Mouse (Mus musculus): ENCODE measurements at regions not wholly inside any gene's neighbourhood (a gene's known extent, or its start where the extent isn't known, plus 50 kb on each side); places are given as distances from the start of the nearest gene placed in this dataset.

DNA sequence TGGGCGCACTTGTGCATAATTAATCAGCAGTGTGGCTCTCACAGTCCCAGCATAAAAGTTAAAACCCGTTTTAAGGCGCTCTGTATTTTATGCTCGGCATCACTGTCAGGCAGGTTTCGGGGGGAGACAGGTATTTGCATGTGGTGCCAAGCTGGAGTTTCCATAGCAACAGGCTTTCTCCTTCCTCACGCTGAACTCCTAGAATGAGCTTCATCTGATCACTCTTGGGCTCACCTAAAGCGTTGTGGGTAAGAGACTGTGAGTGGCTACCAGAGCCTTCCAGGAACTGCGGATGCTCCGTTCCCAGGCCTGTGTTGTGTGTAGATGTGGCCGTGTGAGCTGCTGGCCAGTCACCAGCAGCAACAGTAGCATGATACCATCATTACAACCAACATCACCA, 161.5 kb downstream of the Ajap1 start:
- Histone ChIP-seq H3K27ac (ENCODE audit: low read depth, low read length) (no peak overlapping the region), H3K36me3 (ENCODE audit: control insufficient read depth, insufficient read depth, low read length) (no peaks in the 10 kb centered on the region), H3K4me2 (no peak overlapping the region), H3K4me3 (ENCODE audit: low read depth, low read length) (no peak overlapping the region), H3K4me1 (ENCODE audit: control insufficient read depth, insufficient read depth, low read length) (no peaks in the 10 kb centered on the region), H3K9ac (ENCODE audit: low read length) (no peak overlapping the region), H3K27me3 (ENCODE audit: control insufficient read depth, insufficient read depth, low read length) (no peaks in the 10 kb centered on the region), H3K9me3 (ENCODE audit: control insufficient read depth, low read length) (no peaks in the 10 kb centered on the region)
- 87% methylated on average over 10 of the region's 10 CpGs for WGBS
- DNase-seq (ENCODE audit: low spot score, missing footprints), result no peak
- ATAC-seq (ENCODE audit: low FRiP score), result no peak

DNA sequence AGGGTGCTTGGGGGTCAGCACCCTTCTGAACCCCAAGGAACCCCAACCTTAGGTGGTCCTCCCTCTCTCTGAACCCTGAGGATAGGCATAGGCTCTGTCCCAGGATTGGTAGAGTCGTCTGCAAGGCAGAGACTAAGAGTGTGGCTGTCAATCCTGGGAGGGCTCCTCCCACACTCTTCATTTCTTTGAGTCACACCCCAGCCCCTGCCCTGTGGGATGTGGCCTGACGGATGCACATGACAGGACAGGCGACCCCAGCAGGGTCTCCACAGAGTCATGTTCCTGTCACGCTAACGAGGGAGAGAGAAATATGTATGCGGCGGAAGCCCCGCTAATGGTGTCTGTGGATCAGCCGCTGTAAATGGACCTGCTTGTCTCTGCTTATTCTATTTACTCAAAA, 162.0 kb downstream of the Ajap1 start:
- H3K36me3 ChIP-seq (ENCODE audit: control insufficient read depth, insufficient read depth, low read length), result no peaks in the 10 kb centered on the region
- no peaks in the 10 kb centered on the region for H3K9me3 ChIP-seq (ENCODE audit: control insufficient read depth, low read length)
- 76% methylated on average over 9 of the region's 9 CpGs for WGBS
- no peak overlapping the region for H3K4me2 ChIP-seq
- no peak overlapping the region for H3K9ac ChIP-seq (ENCODE audit: low read length)
- DNase-seq (ENCODE audit: low spot score, missing footprints) (no peak), ATAC-seq (ENCODE audit: low FRiP score) (no peak)
- H3K27me3 ChIP-seq (ENCODE audit: control insufficient read depth, insufficient read depth, low read length), result no peaks in the 10 kb centered on the region
- no peak overlapping the region for H3K27ac ChIP-seq (ENCODE audit: low read depth, low read length)
- H3K4me3 ChIP-seq (ENCODE audit: low read depth, low read length), result no peak overlapping the region
- no peaks in the 10 kb centered on the region for H3K4me1 ChIP-seq (ENCODE audit: control insufficient read depth, insufficient read depth, low read length)

DNA sequence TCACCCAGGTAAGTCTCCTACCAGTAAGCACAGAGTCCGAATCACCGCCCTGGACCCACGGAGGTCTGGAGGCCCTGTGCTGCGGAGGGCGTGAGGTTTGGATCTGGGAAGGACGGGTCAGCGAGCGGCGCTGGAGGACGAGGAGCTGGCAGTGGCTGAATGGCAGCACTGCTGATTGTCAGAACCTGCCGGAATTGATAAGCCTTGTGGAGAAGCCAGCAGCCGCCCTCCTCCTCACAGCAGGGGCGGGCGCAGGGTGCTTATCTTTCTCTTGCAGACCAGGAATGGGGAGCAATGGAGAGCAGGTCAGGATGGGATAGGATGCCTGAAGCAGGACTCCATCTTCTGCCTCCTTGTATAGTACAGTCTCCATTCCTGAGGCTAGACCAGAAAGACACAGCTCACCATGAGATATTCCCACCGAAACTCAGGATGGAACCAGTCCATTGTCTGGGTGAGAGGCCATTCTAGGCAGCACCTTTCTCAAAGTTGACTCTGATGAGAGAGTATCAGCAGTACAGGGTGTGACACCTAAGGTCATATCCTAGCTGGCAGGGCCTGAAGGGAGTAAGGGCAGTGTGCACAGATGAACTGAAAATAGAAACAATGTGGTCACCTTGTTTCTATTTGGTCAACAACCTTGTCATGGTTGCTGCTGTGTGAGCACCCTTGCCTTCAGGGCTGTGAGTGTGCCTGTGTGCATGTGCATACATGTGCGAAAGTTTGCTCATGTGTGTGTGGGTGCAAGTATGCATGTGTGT, 165.5 kb downstream of the Ajap1 start:
- H3K36me3 ChIP-seq (ENCODE audit: control insufficient read depth, insufficient read depth, low read length), result no peaks in the 10 kb centered on the region
- H3K27ac ChIP-seq (ENCODE audit: low read depth, low read length), result no peak overlapping the region
- peak; percentile 35; the same call in 1 of the 2 replicates for ATAC-seq (ENCODE audit: low FRiP score)

GRCm38 (mm10) chr4:153316519-153316918, 166.1 kb downstream of the Ajap1 start:
- Histone ChIP-seq H3K4me1 (ENCODE audit: control insufficient read depth, insufficient read depth, low read length) (no peaks in the 10 kb centered on the region), H3K36me3 (ENCODE audit: control insufficient read depth, insufficient read depth, low read length) (no peaks in the 10 kb centered on the region), H3K4me3 (ENCODE audit: low read depth, low read length) (no peak overlapping the region), H3K27ac (ENCODE audit: low read depth, low read length) (no peak overlapping the region), H3K27me3 (ENCODE audit: control insufficient read depth, insufficient read depth, low read length) (no peaks in the 10 kb centered on the region), H3K4me2 (no peak overlapping the region), H3K9ac (ENCODE audit: low read length) (no peak overlapping the region), H3K9me3 (ENCODE audit: control insufficient read depth, low read length) (no peaks in the 10 kb centered on the region)
- ATAC-seq (ENCODE audit: low FRiP score), result no peak
- no peak for DNase-seq (ENCODE audit: low spot score, missing footprints)
- 91% methylated on average over 4 of the region's 4 CpGs for WGBS

More for the DNA sequence above, 165.5 kb downstream of the Ajap1 start:
- DNase-seq (ENCODE audit: low spot score, missing footprints), result no peak
- Histone ChIP-seq H3K4me1 (ENCODE audit: control insufficient read depth, insufficient read depth, low read length) (no peaks in the 10 kb centered on the region), H3K27me3 (ENCODE audit: control insufficient read depth, insufficient read depth, low read length) (no peaks in the 10 kb centered on the region), H3K9ac (ENCODE audit: low read length) (no peak overlapping the region), H3K4me3 (ENCODE audit: low read depth, low read length) (no peak overlapping the region), H3K9me3 (ENCODE audit: control insufficient read depth, low read length) (no peaks in the 10 kb centered on the region), H3K4me2 (no peak overlapping the region)
- 71% methylated on average over 16 of the region's 16 CpGs for WGBS

- H3K9me3 ChIP-seq (ENCODE audit: control insufficient read depth, low read length), result no peaks in the 10 kb centered on the region
- WGBS, result 95% methylated on average over 12 of the region's 12 CpGs
These were observed 168.7 kb downstream of the Ajap1 start for GRCm38 (mm10) chr4:153313961-153314360.

GRCm38 (mm10) chr4:153311574-153311973, 171.0 kb downstream of the Ajap1 start:
- no peak overlapping the region for H3K27ac ChIP-seq (ENCODE audit: low read depth, low read length)
- H3K4me3 ChIP-seq (ENCODE audit: low read depth, low read length), result no peak overlapping the region
- no peak overlapping the region for H3K4me2 ChIP-seq
- ATAC-seq (ENCODE audit: low FRiP score) (no peak), DNase-seq (ENCODE audit: low spot score, missing footprints) (no peak)
- no peaks in the 10 kb centered on the region for H3K9me3 ChIP-seq (ENCODE audit: control insufficient read depth, low read length)
- 74% methylated on average over 5 of the region's 5 CpGs for WGBS
- no peaks in the 10 kb centered on the region for H3K4me1 ChIP-seq (ENCODE audit: control insufficient read depth, insufficient read depth, low read length)
- H3K9ac ChIP-seq (ENCODE audit: low read length), result no peak overlapping the region
- no peaks in the 10 kb centered on the region for H3K36me3 ChIP-seq (ENCODE audit: control insufficient read depth, insufficient read depth, low read length)
- H3K27me3 ChIP-seq (ENCODE audit: control insufficient read depth, insufficient read depth, low read length), result no peaks in the 10 kb centered on the region

More at GRCm38 (mm10) chr4:153313961-153314360, 168.7 kb downstream of the Ajap1 start:
- Histone ChIP-seq H3K4me3 (ENCODE audit: low read depth, low read length) (no peak overlapping the region), H3K36me3 (ENCODE audit: control insufficient read depth, insufficient read depth, low read length) (no peaks in the 10 kb centered on the region), H3K27ac (ENCODE audit: low read depth, low read length) (no peak overlapping the region), H3K4me1 (ENCODE audit: control insufficient read depth, insufficient read depth, low read length) (no peaks in the 10 kb centered on the region), H3K27me3 (ENCODE audit: control insufficient read depth, insufficient read depth, low read length) (no peaks in the 10 kb centered on the region), H3K4me2 (no peak overlapping the region), H3K9ac (ENCODE audit: low read length) (no peak overlapping the region)
- ATAC-seq (ENCODE audit: low FRiP score) (no peak), DNase-seq (ENCODE audit: low spot score, missing footprints) (no peak)

- H3K4me1 ChIP-seq (ENCODE audit: control insufficient read depth, insufficient read depth, low read length), result no peaks in the 10 kb centered on the region
- no peak overlapping the region for H3K9ac ChIP-seq (ENCODE audit: low read length)
- no peaks in the 10 kb centered on the region for H3K9me3 ChIP-seq (ENCODE audit: control insufficient read depth, low read length)
- no peak overlapping the region for H3K27ac ChIP-seq (ENCODE audit: low read depth, low read length)
- 48% methylated on average over 2 of the region's 2 CpGs for WGBS
- no peak for DNase-seq (ENCODE audit: low spot score, missing footprints)
- no peak overlapping the region for H3K4me2 ChIP-seq
- no peak for ATAC-seq (ENCODE audit: low FRiP score)
- no peaks in the 10 kb centered on the region for H3K36me3 ChIP-seq (ENCODE audit: control insufficient read depth, insufficient read depth, low read length)
- no peak overlapping the region for H3K4me3 ChIP-seq (ENCODE audit: low read depth, low read length)
- H3K27me3 ChIP-seq (ENCODE audit: control insufficient read depth, insufficient read depth, low read length), result no peaks in the 10 kb centered on the region
These were observed 172.0 kb downstream of the Ajap1 start for GRCm38 (mm10) chr4:153310641-153311040.

DNA sequence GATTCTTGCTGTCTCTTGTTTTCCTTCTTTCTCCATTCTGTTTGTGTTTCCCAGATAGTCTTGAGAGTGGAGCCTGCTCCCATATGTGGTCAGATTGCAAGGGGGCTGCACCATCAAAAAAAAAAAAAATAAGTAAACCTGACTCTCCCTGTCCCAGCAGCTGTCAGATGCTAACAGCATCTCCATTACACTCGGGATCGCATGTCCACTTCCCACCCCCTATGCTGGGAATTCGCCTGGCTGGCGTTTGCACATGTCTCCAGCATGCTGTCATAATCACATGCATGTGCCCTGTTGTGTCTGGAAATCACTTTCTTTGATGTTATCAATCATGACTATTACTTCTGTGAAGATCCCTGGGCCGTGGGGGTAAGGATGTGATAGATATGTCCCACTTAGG, 179.1 kb downstream of the Ajap1 start:
- Histone ChIP-seq H3K4me3 (ENCODE audit: low read depth, low read length) (no peak overlapping the region), H3K9me3 (ENCODE audit: control insufficient read depth, low read length) (no peaks in the 10 kb centered on the region), H3K9ac (ENCODE audit: low read length) (no peak overlapping the region), H3K4me1 (ENCODE audit: control insufficient read depth, insufficient read depth, low read length) (no peaks in the 10 kb centered on the region), H3K27me3 (ENCODE audit: control insufficient read depth, insufficient read depth, low read length) (no peaks in the 10 kb centered on the region), H3K27ac (ENCODE audit: low read depth, low read length) (no peak overlapping the region), H3K4me2 (no peak overlapping the region), H3K36me3 (ENCODE audit: control insufficient read depth, insufficient read depth, low read length) (no peaks in the 10 kb centered on the region)
- no peak for DNase-seq (ENCODE audit: low spot score, missing footprints)
- WGBS, result 78% methylated on average over 5 of the region's 5 CpGs
- no peak for ATAC-seq (ENCODE audit: low FRiP score)

DNA sequence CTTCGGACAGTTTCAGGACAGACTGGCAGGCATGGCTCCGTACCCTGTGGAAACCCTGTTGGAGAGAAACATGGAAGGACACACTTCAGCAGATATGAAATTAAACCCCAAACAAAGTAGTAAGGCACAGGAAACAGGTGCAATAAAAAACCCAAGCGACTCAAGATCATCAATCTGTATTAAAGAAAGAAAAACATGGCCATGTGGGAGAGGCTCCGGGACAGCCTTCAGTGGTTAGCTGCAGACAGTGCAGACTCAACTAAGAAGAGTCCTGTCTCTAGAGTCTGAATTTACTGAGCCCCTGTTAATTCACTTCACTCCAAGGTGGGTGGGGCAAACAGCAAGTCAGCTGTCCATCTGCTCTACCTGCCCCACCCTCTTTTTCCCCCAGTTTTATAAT, 179.8 kb downstream of the Ajap1 start:
- H3K27ac ChIP-seq (ENCODE audit: low read depth, low read length), result no peak overlapping the region
- ATAC-seq (ENCODE audit: low FRiP score) (no peak), DNase-seq (ENCODE audit: low spot score, missing footprints) (no peak)
- H3K4me3 ChIP-seq (ENCODE audit: low read depth, low read length), result no peak overlapping the region
- no peak overlapping the region for H3K9ac ChIP-seq (ENCODE audit: low read length)
- no peaks in the 10 kb centered on the region for H3K36me3 ChIP-seq (ENCODE audit: control insufficient read depth, insufficient read depth, low read length)
- H3K27me3 ChIP-seq (ENCODE audit: control insufficient read depth, insufficient read depth, low read length), result no peaks in the 10 kb centered on the region
- H3K9me3 ChIP-seq (ENCODE audit: control insufficient read depth, low read length), result no peaks in the 10 kb centered on the region
- WGBS, result 96% methylated on average over 4 of the region's 4 CpGs
- no peak overlapping the region for H3K4me2 ChIP-seq
- H3K4me1 ChIP-seq (ENCODE audit: control insufficient read depth, insufficient read depth, low read length), result no peaks in the 10 kb centered on the region
